Mouse (Mus musculus) kidney, postnatal 0 days (tissue): Measurements from ENCODE around the gene Gm21876. TPM values are rescaled to one million over a fixed set of nuclear protein-coding genes. Genes with fewer than 3 reads are reported as not detected.
"Not testable (repeated sequence)": the region's sequence is repeated elsewhere in the genome, so short reads cannot be mapped to it uniquely, and the experiment has no call there.

Experiments
- ATAC-seq: fragments of 200-750 bp; cut with Nextera tagmentation; replicated peaks from 2 replicates; pipeline ENCODE4 v1.8.0; 2017; ENCODE audit warnings: low read depth, moderate number of reproducible peaks, moderate TSS enrichment, moderate library complexity; ENCODE audit not compliant: low FRiP score
- DNase-seq: peaks from one replicate; pipeline ENCODE4 v3.0.0-alpha.2; 2016; ENCODE audit warnings: low spot score
- H3K27ac ChIP-seq: fragments of 300-500 bp; sonication (generic); 2 replicates; pipeline ENCODE4 v1.5.1; 2014; ENCODE audit warnings: mild to moderate bottlenecking
- H3K27me3 ChIP-seq: fragments of 300-500 bp; sonication (generic); 2 replicates; pipeline ENCODE4 v1.6.1; 2014; ENCODE audit warnings: low read length, mixed read lengths; ENCODE audit not compliant: insufficient read depth
- H3K36me3 ChIP-seq: fragments of 300-500 bp; sonication (generic); 2 replicates; pipeline ENCODE4 v1.6.1; 2014; ENCODE audit warnings: low read length, mixed read lengths; ENCODE audit not compliant: insufficient read depth
- H3K4me1 ChIP-seq: fragments of 300-500 bp; sonication (generic); replicated peaks from 2 replicates; pipeline ENCODE4 v1.6.1; 2014; ENCODE audit warnings: antibody characterized with exemption, low read length, mixed read lengths; ENCODE audit not compliant: insufficient read depth
- H3K4me2 ChIP-seq: fragments of 300-500 bp; sonication (generic); 2 replicates; pipeline ENCODE4 v1.6.1; 2014; ENCODE audit warnings: mild to moderate bottlenecking, low read length, moderate library complexity, mixed read lengths
- H3K4me3 ChIP-seq: fragments of 300-500 bp; sonication (generic); replicated peaks from 2 replicates; pipeline ENCODE4 v1.5.1; 2014; ENCODE audit warnings: low read depth, low read length
- H3K9ac ChIP-seq: fragments of 300-500 bp; sonication (generic); 2 replicates; pipeline ENCODE4 v1.6.1; 2014; ENCODE audit warnings: low read depth, low read length
- H3K9me3 ChIP-seq: fragments of 300-500 bp; sonication (generic); replicated peaks from 2 replicates; pipeline ENCODE4 v1.6.1; 2016; ENCODE audit warnings: low read length, inconsistent platforms, mixed read lengths
- CTCF ChIP-seq: IDR thresholded peaks from 2 replicates; pipeline ENCODE4 v1.5.1; 2016; ENCODE audit warnings: antibody characterized with exemption, low read depth, mild to moderate bottlenecking, moderate library complexity
- WGBS: fragments of 180-500 bp; shearing (Covaris S2); extraction: QIAGEN DNeasy Blood & Tissue Kit; methylation state at CpG from one replicate; pipeline ENCODE4 v1.1.7; 2014; 5-methylcytosine and 5-hydroxymethylcytosine counted together
- polyA plus RNA-seq: library from polyadenylated mRNA; unstranded; fragments of >200 nt; fragmentation: Nextera tagmentation; extraction: Ambion mirVana; gene quantifications from 2 replicates; pipeline ENCODE4 v1.2.1, GENCODE M21; 2015

The Gm21876 gene
- polyA plus RNA-seq = not detected in 2 replicates

DNA sequence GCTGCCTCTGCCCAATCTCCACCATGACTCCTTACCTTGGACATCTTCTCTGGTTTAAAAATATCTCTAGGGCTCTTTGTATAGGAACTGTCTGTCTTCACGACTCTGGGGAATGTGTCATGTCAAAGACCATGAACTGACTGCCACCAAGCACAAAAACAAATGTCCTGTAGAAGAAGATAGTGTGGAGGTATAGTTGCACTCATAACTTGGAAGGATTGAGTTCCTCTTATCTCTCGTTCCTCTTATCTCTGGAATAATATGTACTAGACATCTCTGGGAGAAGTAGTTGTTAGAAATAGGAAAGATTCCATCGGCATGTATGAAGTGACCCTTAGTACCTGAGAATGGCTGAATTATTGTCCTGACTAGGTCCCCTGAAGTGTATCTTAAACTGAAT lies at the start of gene Gm21876:
TSS of gene Gm21876 (minus strand) at position 101 of the 400 bp plus-strand sequence.
- H3K27ac ChIP-seq = no peak within 1 kb of the TSS
- TF ChIP-seq CTCF = no peak
- ATAC-seq = no peak
- no peak within 1 kb of the TSS for H3K4me3 ChIP-seq
- no peak within 1 kb of the TSS for H3K9ac ChIP-seq
- no peak within 1 kb of the TSS for H3K4me2 ChIP-seq
- no peaks in the 10 kb centered on the region for H3K9me3 ChIP-seq
- H3K36me3 ChIP-seq = no peaks in the 10 kb centered on the region
- no peaks in the 10 kb centered on the region for H3K4me1 ChIP-seq
- WGBS = 69% methylated on average over 3 of the region's 3 CpGs
- no peaks in the 10 kb centered on the region for H3K27me3 ChIP-seq
- no peak for DNase-seq

DNA sequence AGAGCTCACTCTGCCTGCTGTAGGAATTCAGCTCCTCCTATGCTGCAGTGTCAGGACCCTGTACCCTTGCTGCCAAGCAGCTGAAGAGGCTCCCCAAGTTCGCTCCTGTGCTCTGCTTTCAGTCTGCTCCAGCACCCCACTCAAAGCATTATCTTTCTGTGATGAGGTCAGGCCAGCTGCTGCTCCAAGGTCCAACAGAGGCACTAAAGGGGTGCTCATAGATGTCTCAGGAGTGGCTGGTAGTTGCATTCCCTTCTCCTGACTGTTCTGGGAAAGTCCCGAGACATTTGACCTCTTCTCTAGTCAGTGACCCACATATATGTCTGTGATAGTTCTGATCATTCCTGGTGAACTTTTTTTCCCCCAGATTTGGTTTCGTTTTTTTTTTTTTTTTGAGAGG lies 45.0 kb upstream of the Gm21876 start:
- Histone ChIP-seq H3K9me3 (no peaks in the 10 kb centered on the region), H3K27ac (no peak overlapping the region), H3K4me3 (no peak overlapping the region), H3K4me1 (no peaks in the 10 kb centered on the region), H3K27me3 (no peaks in the 10 kb centered on the region), H3K4me2 (no peak overlapping the region), H3K9ac (no peak overlapping the region), H3K36me3 (no peaks in the 10 kb centered on the region)
- TF ChIP-seq CTCF = no peak
- DNase-seq = no peak
- ATAC-seq = no peak
- 52% methylated on average over 3 of the region's 3 CpGs for WGBS

DNA sequence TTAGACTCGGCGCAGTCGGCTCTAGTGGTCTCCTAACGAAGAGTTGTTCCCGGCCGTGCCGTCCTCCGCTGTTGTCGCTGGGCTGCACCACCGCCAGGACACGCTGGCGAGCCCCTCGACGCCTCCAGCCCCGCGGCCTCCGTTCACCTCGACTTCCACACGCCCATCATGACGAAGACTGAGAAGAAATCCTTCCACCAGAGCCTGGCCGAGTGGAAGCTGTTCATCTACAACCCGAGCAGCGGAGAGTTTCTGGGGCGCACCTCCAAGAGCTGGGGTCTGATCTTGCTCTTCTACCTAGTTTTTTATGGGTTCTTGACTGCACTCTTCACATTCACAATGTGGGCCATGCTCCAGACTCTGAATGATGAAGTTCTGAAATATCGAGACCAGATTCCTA lies 28.8 kb downstream of the Gm21876 start:
- H3K9me3 ChIP-seq, ATAC-seq, DNase-seq, H3K9ac ChIP-seq, H3K36me3 ChIP-seq, H3K27ac ChIP-seq, H3K4me3 ChIP-seq, H3K4me1 ChIP-seq, H3K4me2 ChIP-seq, H3K27me3 ChIP-seq: not testable (repeated sequence)
- 93% methylated on average over 24 of the region's 25 CpGs for WGBS

Other genes starting within 250 kb of the Gm21876 start
- 5.0 and 5.4 TPM in 2 replicates for gene Cfp, start 244.1 kb downstream of the Gm21876 start, polyA plus RNA-seq
- gene Elk1, start 225.0 kb downstream of the Gm21876 start, polyA plus RNA-seq = 10.1 TPM in 2 replicates
- 79.2 and 85.4 TPM in 2 replicates for gene Uxt, start 213.6 kb downstream of the Gm21876 start, polyA plus RNA-seq
- 5.1 and 5.4 TPM in 2 replicates for gene Zfp182, start 113.3 kb downstream of the Gm21876 start, polyA plus RNA-seq
- gene Spaca5, start 107.2 kb downstream of the Gm21876 start, polyA plus RNA-seq = not detected in 2 replicates
- gene Zfp300, start 86.1 kb downstream of the Gm21876 start, polyA plus RNA-seq = 0.96 and 1.3 TPM in 2 replicates
- gene Ssxa1, start 59.8 kb downstream of the Gm21876 start, polyA plus RNA-seq = not detected in 2 replicates